Mouse (Mus musculus): ENCODE data around the gene Zc3h18. TPM values are rescaled to one million over a fixed set of nuclear protein-coding genes. Genes with fewer than 3 reads are reported as not detected.
A peak's percentile ranks its signal among the peaks of the same experiment; 100 is the strongest.

Gene Zc3h18
- 87.1 and 90.4 TPM in 2 replicates for total RNA-seq (2012; rRNA removed)

GRCm38 (mm10) chr8:122376365-122377231, at the start of gene Zc3h18:
Gene Zc3h18, plus strand, starts transcription at chr8:122376609.
- H3K9ac ChIP-seq (ENCODE audit: insufficient read depth, low read depth, low read length, poor library complexity, severe bottlenecking): peak within 1 kb of the TSS; percentile 99
- H3K36me3 ChIP-seq (ENCODE audit: control insufficient read depth, insufficient read depth, low read length, poor library complexity, severe bottlenecking): peaks cover 5% of the 10 kb centered on the region; the same call in 1 of the 2 replicates
- peak within 1 kb of the TSS; percentile 79 to 98 for H3K4me3 ChIP-seq (ENCODE audit: insufficient read depth in 1 of 2, low read depth in 1 of 2, low read length in 2 of 2, poor library complexity in 1 of 2, severe bottlenecking in 1 of 2)
- TF ChIP-seq MAFK (IDR thresholded peaks at IDR 0.05; ENCODE audit: insufficient read depth, low read depth, low read length): no peak
- TF ChIP-seq HCFC1 (IDR thresholded peaks at IDR 0.05; ENCODE audit: borderline replicate concordance, insufficient read depth, low read length): peak; percentile 82; the same call in 1 of the 2 replicates
- peak; percentile 96 for DNase-seq (ENCODE audit: low read depth, low spot score)
- H3K9me3 ChIP-seq (ENCODE audit: control insufficient read depth, insufficient read depth, low read depth, low read length): no peaks in the 10 kb centered on the region
- H3K4me1 ChIP-seq (ENCODE audit: control insufficient read depth in 2 of 2, insufficient read depth in 2 of 2, low read length in 2 of 2, poor library complexity in 1 of 2): peaks cover 0 to 5% of the 10 kb centered on the region in 2 experiments; a peak in 2 of 4 replicates
- in situ Hi-C loops (cut with MboI; ENCODE audit: low sequenced_read_pairs in 2 of 2, unreplicated experiment in 2 of 2): no loop called here
- H3K27ac ChIP-seq (ENCODE audit: insufficient read depth, low read depth, low read length, poor library complexity, severe bottlenecking): peak within 1 kb of the TSS; percentile 86

- H3K4me3 ChIP-seq (ENCODE audit: insufficient read depth in 1 of 2, low read depth in 1 of 2, low read length in 2 of 2, poor library complexity in 1 of 2, severe bottlenecking in 1 of 2): no peak overlapping the region
- no peak overlapping the region for H3K27ac ChIP-seq (ENCODE audit: insufficient read depth, low read depth, low read length, poor library complexity, severe bottlenecking)
- in situ Hi-C loops (cut with MboI; ENCODE audit: low sequenced_read_pairs in 2 of 2, unreplicated experiment in 2 of 2): no loop called here
- TF ChIP-seq HCFC1 (IDR thresholded peaks at IDR 0.05; ENCODE audit: borderline replicate concordance, insufficient read depth, low read length) (no peak), ZC3H11A (IDR thresholded peaks at IDR 0.05; ENCODE audit: borderline replicate concordance, low read depth, low read length) (no peak), MAFK (IDR thresholded peaks at IDR 0.05; ENCODE audit: insufficient read depth, low read depth, low read length) (no peak), CHD2 (IDR thresholded peaks at IDR 0.05; ENCODE audit: low read depth, low read length) (no peak), ZNF384 (IDR thresholded peaks at IDR 0.05; ENCODE audit: low read depth, low read length) (no peak)
- H3K4me1 ChIP-seq (ENCODE audit: control insufficient read depth in 2 of 2, insufficient read depth in 2 of 2, low read length in 2 of 2, poor library complexity in 1 of 2): peaks cover 2 to 11% of the 10 kb centered on the region in 2 experiments; a peak in 2 of 4 replicates
- no peaks in the 10 kb centered on the region for H3K36me3 ChIP-seq (ENCODE audit: control insufficient read depth, insufficient read depth, low read length, poor library complexity, severe bottlenecking)
- H3K9me3 ChIP-seq (ENCODE audit: control insufficient read depth, insufficient read depth, low read depth, low read length): no peaks in the 10 kb centered on the region
- H3K9ac ChIP-seq (ENCODE audit: insufficient read depth, low read depth, low read length, poor library complexity, severe bottlenecking): no peak overlapping the region
- DNase-seq (ENCODE audit: low read depth, low spot score): no peak
Observed at GRCm38 (mm10) chr8:122329072-122329471, 47.3 kb upstream of the Zc3h18 start.

- in situ Hi-C loops (cut with MboI; ENCODE audit: low sequenced_read_pairs in 2 of 2, unreplicated experiment in 2 of 2): loop anchor here in 1 of 2 experiments (10.0 kb wide), 1 partner anchor 55 kb away; no protein-coding TSS in a partner anchor
- TF ChIP-seq ZNF384 (IDR thresholded peaks at IDR 0.05; ENCODE audit: low read depth, low read length): no peak
- no peak for TF ChIP-seq MAFK (IDR thresholded peaks at IDR 0.05; ENCODE audit: insufficient read depth, low read depth, low read length)
- no peak for TF ChIP-seq CHD2 (IDR thresholded peaks at IDR 0.05; ENCODE audit: low read depth, low read length)
- no peak for TF ChIP-seq ZC3H11A (IDR thresholded peaks at IDR 0.05; ENCODE audit: borderline replicate concordance, low read depth, low read length)
- no peak for TF ChIP-seq HCFC1 (IDR thresholded peaks at IDR 0.05; ENCODE audit: borderline replicate concordance, insufficient read depth, low read length)
- DNase-seq (ENCODE audit: low read depth, low spot score): no peak
- Histone ChIP-seq H3K27ac (ENCODE audit: insufficient read depth, low read depth, low read length, poor library complexity, severe bottlenecking) (no peak overlapping the region), H3K9ac (ENCODE audit: insufficient read depth, low read depth, low read length, poor library complexity, severe bottlenecking) (no peak overlapping the region), H3K4me3 (ENCODE audit: insufficient read depth in 1 of 2, low read depth in 1 of 2, low read length in 2 of 2, poor library complexity in 1 of 2, severe bottlenecking in 1 of 2) (no peak overlapping the region), H3K9me3 (ENCODE audit: control insufficient read depth, insufficient read depth, low read depth, low read length) (no peaks in the 10 kb centered on the region), H3K4me1 (ENCODE audit: control insufficient read depth in 2 of 2, insufficient read depth in 2 of 2, low read length in 2 of 2, poor library complexity in 1 of 2) (peaks cover 0 to 5% of the 10 kb centered on the region in 2 experiments; a peak in 2 of 4 replicates), H3K36me3 (ENCODE audit: control insufficient read depth, insufficient read depth, low read length, poor library complexity, severe bottlenecking) (no peaks in the 10 kb centered on the region)
Observed at GRCm38 (mm10) chr8:122329553-122330239, 46.7 kb upstream of the Zc3h18 start.

GRCm38 (mm10) chr8:122330446-122331133, 45.8 kb upstream of the Zc3h18 start:
- TF ChIP-seq CHD2 (IDR thresholded peaks at IDR 0.05; ENCODE audit: low read depth, low read length) (no peak), MAFK (IDR thresholded peaks at IDR 0.05; ENCODE audit: insufficient read depth, low read depth, low read length) (no peak), ZNF384 (IDR thresholded peaks at IDR 0.05; ENCODE audit: low read depth, low read length) (no peak), HCFC1 (IDR thresholded peaks at IDR 0.05; ENCODE audit: borderline replicate concordance, insufficient read depth, low read length) (no peak), ZC3H11A (IDR thresholded peaks at IDR 0.05; ENCODE audit: borderline replicate concordance, low read depth, low read length) (no peak)
- H3K4me1 ChIP-seq (ENCODE audit: control insufficient read depth in 2 of 2, insufficient read depth in 2 of 2, low read length in 2 of 2, poor library complexity in 1 of 2): peaks cover 0 to 5% of the 10 kb centered on the region in 2 experiments; a peak in 1 of 4 replicates
- no peaks in the 10 kb centered on the region for H3K36me3 ChIP-seq (ENCODE audit: control insufficient read depth, insufficient read depth, low read length, poor library complexity, severe bottlenecking)
- DNase-seq (ENCODE audit: low read depth, low spot score): no peak
- H3K9me3 ChIP-seq (ENCODE audit: control insufficient read depth, insufficient read depth, low read depth, low read length): no peaks in the 10 kb centered on the region
- H3K27ac ChIP-seq (ENCODE audit: insufficient read depth, low read depth, low read length, poor library complexity, severe bottlenecking): no peak overlapping the region
- no peak overlapping the region for H3K9ac ChIP-seq (ENCODE audit: insufficient read depth, low read depth, low read length, poor library complexity, severe bottlenecking)
- no peak overlapping the region for H3K4me3 ChIP-seq (ENCODE audit: insufficient read depth in 1 of 2, low read depth in 1 of 2, low read length in 2 of 2, poor library complexity in 1 of 2, severe bottlenecking in 1 of 2)
- in situ Hi-C loops (cut with MboI; ENCODE audit: low sequenced_read_pairs in 2 of 2, unreplicated experiment in 2 of 2): loop anchor here in 1 of 2 experiments (10.0 kb wide), 1 partner anchor 56 kb away; no protein-coding TSS in a partner anchor

Data from ES-E14 (cell line).